Mouse (Mus musculus) spleen, adult 18-20 months (tissue): ENCODE data around the gene Traf3ip1.

ENCODE experiments used
- DNase-seq, 2 experiments: peaks; one replicate each; pipeline ENCODE4 v3.0.0; 2022; ENCODE audit warnings: mixed read lengths in 2 of 2

The Traf3ip1 gene

DNA sequence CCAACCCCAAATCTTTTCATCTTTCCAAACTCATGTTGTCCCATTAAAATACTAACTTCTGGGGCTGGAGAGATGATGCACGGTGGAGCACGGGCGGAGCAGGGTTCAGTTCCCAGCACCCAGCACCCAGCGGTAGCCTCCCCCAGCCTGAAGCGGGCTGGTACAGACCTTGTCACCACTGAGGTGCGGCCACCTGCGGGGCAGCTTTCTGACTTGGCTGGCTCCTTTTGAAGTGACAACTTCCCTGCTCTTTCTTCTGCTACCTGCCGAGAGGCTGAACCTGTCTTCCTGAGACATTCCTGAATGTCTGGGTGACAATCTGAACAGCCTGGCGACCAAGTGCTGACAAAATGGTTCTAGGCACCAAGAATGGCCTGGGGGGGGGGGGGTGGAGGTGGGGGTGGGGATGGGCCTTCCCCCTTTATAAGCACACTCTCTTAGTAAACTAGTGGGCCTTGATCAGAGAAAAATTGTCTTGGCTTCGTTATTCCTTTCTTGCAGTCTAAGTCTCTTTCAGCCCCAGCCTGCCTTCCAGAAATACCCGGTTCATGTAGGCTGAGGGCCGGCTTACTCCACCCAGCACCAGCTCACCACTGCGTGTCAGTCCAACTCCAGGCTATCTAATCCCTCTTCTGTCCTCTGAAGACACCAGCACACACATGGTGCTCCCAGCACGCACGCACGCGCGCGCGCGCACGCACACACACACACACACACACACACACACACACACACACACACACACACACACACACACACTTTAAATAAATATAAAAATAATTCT lies 43.5 kb downstream of the Traf3ip1 start:
- no peak for DNase-seq

DNA sequence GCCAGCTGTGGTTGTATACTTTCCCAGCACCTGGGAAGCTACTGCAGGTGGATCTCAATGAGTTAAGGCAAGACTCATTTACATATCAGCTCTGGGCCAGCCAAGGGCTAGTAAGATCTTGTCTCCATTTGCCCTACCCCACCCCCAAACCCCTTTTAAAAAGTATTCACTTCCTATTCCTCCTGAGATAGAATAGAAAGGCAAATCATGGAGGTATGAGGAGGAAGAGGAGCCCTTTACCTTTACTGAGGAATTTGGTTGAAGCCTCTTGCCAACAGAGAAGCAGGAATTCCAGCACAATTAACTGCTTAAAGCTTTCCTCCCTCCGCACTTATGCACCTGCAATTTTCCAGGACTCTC lies 44.1 kb downstream of the Traf3ip1 start:
- DNase-seq: no peak

GRCm38 (mm10) chr1:91539246-91539645 lies 44.8 kb downstream of the Traf3ip1 start:
- no peak for DNase-seq

DNA sequence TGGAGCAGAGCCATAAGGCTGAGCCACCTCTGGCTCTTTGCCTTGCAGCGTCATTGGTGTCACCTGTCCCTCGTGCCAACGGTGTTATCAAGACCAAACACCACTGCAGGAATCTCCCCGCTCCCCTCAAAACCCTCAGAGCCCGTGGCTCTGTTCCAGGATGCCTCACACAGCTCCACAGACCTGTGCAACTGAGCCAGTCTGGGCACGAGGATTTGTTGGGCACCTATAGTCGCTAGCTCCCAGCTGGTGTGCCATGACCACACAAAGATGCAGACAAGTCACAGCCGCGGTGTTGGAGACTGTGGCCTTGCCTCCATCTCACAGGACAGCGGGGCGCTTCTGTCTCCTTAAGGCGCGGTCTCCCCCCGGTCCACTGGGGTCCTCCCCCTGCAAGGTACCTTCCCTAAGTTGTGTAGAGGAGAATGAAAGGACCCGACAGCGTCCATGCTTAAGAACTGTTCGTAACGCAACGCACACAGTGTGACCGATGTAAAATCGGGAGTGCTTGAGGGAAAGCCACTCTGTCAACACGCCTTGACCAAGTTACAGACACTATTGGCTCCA lies 45.3 kb downstream of the Traf3ip1 start:
- DNase-seq: peak in 1 of 2 experiments; percentile 26

GRCm38 (mm10) chr1:91540271-91540826 lies 45.9 kb downstream of the Traf3ip1 start, which contains the start of gene Asb1:
Gene Asb1 (plus strand): TSS chr1:91540544.
- DNase-seq: peak; percentile 91 to 97

- DNase-seq: peak; percentile 9 to 21
These were observed 46.7 kb downstream of the Traf3ip1 start for GRCm38 (mm10) chr1:91541042-91541592.

DNA sequence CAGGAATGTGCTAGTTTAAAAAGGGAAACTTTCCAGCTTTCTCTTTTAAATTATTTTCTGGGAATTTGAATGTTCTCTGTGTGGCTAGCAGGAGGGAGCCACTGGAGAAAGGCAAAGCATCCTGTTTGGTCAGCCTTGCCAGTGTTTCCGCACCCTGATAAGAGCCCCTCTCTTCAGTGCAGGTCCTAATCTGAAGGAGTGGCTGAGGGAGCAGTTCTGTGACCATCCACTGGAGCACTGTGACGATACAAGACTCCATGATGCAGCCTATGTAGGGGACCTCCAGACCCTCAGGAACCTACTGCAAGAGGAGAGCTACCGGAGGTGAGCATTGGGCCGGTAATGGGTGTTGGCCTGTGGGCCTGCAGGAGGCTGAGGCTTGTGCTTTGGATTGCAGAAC lies 49.5 kb downstream of the Traf3ip1 start:
- DNase-seq: no peak

- no peak for DNase-seq
These were observed 50.8 kb downstream of the Traf3ip1 start for GRCm38 (mm10) chr1:91545226-91545625.

DNA sequence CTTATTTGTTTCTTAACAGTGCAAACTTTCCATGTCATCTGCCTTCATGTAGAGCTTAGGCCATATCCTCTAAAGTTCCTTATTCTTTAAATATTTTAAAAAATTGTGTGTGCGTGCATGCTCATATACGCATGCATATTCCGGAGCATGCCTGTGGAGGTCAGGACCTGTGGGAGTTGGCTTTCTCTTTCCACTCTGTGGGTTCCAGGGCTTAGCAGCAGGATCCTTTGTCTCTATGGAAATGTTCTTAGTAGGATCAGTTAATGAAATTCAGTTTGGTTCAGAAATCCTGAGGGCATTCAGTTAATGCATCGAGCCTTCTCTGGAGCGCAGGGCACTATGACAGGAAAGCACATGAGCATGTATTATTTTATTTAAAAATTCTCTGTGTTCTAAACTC lies 53.1 kb downstream of the Traf3ip1 start:
- no peak for DNase-seq

DNA sequence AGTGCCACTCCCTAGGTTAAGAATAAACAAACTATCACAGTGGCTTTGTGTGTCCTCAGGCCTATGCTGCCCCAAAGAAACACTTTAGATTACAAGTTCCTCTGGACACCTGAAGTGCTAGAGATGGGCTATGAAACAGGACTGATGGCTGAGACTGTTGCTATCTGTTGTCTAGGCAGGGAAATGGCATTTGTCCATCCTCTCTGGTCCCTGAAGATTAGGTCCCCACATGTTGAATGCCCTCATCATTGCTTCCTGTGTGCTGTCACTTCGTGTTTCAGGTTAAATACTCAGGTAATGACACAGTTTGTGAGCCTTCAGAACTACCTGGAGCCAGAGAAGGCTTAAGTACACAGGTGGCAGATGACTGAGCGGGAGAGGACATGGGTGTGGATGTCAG lies 54.6 kb downstream of the Traf3ip1 start:
- no peak for DNase-seq

GRCm38 (mm10) chr1:91557099-91557498 lies 62.7 kb downstream of the Traf3ip1 start:
- no peak for DNase-seq

GRCm38 (mm10) chr1:91561226-91561625 lies 66.8 kb downstream of the Traf3ip1 start:
- DNase-seq: no peak

GRCm38 (mm10) chr1:91562977-91563590 lies 68.6 kb downstream of the Traf3ip1 start:
- DNase-seq: no peak

DNA sequence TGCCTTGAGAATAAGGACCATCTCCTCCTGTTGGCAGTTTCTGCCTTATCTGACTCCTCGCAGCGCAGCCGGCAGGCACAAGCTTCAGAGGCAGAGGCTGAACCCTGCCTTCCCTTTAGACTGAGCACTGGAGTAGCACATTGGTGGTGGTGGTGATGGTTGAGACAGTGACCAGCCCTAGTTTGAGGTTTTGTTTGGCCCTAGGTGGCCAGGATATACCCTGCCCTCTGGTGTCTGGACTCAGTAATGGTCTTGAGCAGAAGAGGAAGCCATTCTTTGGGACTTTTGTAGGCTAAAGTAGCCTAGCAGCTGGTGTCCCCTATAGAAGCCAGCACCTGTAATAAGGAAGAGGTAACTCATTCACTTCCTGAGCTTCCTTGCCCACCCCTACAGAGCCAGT lies 69.6 kb downstream of the Traf3ip1 start:
- no peak for DNase-seq

- DNase-seq: no peak
These were observed 70.2 kb downstream of the Traf3ip1 start for GRCm38 (mm10) chr1:91564598-91564997.

GRCm38 (mm10) chr1:91567269-91567668 lies 72.8 kb downstream of the Traf3ip1 start:
- no peak for DNase-seq

GRCm38 (mm10) chr1:91572458-91572857 lies 78.0 kb downstream of the Traf3ip1 start:
- no peak for DNase-seq

- peak in 1 of 2 experiments; percentile 8 for DNase-seq
These were observed 79.8 kb downstream of the Traf3ip1 start for GRCm38 (mm10) chr1:91574208-91574607.

- no peak for DNase-seq
These were observed 83.6 kb downstream of the Traf3ip1 start for GRCm38 (mm10) chr1:91577883-91578517.
